Mouse (Mus musculus): ENCODE measurements around the gene Atf2.
"Not testable (repeated sequence)": the region's sequence is repeated elsewhere in the genome, so short reads cannot be mapped to it uniquely, and the experiment has no call there.

The Atf2 gene

DNA sequence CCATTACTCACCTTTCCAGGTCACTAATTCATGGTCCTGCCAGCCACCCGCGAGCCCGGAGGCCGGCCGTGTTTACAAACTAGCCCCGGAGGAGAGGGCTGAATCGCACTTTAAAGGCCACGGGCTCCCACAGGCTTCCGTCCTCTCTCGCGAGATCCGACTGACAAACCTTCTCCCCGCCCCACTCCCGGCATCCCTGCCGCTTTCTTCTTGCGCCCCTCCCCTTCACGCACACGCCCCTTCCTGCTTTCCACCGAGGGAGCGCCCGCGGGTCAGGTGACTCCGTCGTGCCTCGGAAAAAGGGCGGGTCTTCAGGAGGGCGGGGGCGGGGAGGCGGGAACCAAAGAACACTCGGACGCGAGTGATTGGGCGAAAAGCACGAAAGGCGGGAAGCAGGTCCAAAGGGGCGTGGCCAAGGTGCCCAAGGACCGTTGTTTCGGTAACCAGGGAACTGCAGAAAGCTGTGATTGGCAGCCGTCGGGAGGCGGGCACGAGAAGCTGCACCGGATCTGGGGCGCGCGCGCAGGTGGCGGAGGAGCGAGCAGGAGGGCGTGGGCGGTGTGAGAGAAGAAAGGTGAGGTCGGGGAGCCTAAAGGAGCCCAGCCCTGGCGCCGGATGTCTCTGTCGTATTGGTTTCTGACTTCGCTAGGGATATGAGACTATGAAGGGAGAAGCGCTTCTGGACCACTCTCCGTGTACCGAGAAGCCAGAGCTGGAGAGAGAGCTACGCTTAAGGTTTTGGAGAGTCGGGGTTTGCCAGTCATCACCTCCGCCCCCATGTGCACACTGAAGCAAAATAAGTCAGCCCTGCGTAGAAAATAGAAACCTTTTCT is at the start of gene Atf2:
Gene Atf2, minus strand, starts transcription at position 176 of the 833 bp plus-strand sequence.
- DNase-seq (ENCODE audit: low spot score): peak; percentile 96

DNA sequence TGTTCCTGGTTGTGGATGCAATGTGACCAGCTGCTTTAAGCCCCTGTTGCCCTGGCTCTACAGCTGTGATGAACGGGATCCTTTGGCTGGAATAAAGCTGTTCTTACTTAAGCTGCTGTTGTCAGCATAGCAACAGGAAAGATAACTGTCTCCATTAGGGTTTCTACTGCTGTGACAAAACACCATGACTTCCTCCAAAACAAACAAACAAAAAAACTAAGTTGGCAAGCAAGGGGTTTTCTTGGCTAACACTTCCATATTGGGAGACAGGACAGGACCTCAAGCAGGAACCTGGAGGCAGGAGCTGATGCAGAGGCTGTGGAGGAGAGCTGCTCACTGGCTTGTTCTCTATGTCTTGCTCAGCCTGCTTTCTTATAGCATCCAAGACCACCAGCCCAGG is 48.8 kb upstream of the Atf2 start:
- no peak for DNase-seq (ENCODE audit: low spot score)

DNA sequence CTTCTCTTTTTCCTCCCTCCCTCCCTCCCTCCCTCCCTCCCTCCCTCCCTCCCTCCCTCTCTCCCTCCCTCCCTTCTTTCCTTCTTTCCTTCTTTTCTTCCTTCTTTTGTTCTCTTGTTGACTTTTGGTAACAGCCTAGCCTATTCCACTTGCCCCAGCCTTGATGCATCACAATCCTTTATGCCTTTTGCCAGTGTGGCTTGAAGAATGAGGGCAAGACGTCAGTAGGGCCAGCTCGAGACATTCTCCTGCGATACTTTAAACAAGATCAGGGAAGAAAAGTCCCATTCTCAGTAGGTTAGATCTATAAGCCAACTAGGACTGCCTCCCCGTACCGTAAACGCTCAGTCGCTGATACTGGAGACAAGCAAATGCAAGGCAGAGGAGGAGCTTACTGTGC is 48.0 kb upstream of the Atf2 start:
- no peak for DNase-seq (ENCODE audit: low spot score)

DNA sequence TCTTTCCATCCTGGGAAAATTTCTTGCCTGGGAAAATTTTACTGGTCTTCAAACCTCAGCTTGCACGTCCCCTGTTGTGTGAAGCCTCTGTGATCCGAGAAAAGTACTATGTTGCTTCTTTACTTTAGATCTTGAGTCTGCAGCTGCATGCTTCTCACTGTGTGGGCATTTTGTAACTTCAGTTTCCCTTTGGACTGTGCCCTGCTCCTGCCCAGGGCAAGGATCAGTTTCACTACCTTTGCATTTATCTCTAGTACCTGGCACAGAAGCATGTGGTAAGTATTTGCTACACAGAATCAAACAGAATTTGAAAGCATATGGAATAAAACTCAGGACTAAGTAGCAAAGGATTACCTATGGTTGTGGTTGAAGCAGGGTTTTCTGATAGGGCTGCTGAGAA is 46.5 kb upstream of the Atf2 start:
- no peak for DNase-seq (ENCODE audit: low spot score)

DNA sequence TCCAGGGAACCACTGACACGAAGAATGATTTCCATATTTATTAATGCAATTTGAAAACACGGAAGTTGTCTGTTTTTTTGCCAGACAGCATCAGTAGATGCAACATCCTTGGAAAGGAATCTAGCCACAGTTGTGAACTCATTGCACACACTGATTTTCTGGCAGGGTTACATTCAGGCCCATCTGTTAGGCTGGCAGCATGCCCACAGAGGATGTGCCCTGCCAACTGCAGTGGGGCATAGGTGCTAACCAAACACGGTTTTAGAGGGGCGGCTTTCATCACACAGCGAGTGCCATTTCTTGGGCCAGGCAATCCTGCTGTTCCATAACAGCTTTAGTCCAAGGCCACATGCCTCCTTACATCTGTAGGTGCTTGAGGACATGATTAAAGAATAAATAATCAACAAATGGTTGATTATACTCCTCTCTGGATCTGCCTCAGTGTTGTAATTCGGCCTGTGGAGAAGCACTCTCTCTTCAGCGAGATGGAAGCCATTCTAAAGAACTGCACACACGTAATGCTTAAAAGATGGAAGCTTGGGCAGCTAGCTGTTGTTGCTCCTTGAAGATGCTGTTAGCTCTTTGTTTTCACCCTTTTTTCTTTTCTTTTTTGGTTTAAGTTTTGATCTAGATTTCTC is 40.4 kb upstream of the Atf2 start:
- DNase-seq (ENCODE audit: low spot score): no peak

DNA sequence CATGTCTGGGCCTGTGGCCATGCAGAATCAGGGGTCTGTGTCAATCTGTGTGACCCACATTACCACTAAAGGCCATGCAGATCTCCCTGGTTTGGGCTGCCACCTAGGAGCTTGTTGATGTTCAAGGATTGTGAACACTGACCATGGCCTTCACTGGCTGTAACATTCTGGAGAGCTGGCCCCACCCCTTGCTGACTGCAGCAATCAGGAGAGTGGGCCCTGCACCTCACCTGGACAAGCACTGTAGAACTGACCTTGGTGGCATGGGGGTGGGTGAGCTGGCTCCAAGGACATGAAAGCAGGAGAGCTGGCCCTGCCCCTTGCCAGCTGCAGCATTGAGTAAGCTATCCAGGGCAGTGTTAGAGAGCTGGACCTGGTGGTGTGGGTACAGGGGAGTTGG is 35.3 kb upstream of the Atf2 start:
- DNase-seq (ENCODE audit: low spot score): no peak

DNA sequence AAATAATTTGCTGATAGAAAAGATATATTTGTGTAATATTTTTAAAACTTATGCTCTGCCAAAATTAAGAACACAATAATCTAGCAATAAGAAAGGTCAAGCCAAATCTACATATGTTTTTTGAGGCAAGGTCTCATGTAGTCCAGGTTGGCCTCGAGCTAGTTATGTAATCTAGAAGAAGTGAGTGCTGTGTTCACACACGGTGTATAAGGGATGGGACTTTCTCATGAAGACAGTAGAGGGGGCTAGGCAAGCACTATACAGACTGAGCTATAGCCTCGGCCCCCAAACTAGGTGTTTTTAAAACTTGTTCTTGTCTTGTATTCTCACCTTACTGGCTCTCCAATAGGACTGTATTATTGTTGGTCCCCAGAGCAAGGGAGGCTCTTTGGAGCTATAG is 33.1 kb upstream of the Atf2 start:
- no peak for DNase-seq (ENCODE audit: low spot score)

DNA sequence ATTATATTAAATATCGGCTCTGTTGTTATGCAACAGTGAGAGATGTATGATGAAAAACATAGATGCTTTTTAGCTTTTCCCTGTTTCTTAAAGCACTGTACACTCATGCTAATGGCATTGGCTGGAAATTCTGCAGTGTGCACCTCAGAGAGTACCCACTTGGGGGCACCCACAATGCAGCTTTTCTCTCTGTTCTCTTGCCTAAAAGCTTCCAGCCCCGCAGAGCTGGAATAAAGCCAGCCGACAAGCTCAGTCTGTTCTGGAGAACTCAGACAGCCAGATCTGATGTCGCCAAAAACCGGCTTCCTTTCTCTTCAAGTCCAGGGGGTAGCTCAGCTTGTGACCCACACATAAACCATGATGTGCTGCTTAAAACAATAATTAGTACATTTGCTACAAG is 32.6 kb upstream of the Atf2 start:
- peak; percentile 14 for DNase-seq (ENCODE audit: low spot score)

DNA sequence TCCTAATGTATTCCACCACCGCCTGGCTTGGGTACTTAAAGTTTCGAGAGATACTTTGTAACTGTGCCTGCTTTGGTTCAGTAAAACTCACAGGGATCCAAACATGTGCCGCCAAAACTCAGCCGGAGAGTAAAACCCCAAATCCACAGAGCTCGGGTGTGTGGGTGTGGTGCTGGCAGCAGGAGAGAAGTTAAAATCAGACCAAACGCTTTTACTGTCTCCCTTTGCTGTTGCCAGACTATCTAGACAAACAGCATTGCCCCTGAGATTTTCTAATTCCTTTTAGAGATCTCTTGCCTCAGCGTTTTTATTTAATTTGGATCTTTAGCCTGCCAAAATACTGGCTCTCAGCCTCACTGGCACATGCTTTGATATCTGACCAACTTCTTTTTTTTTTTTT is 27.2 kb upstream of the Atf2 start:
- no peak for DNase-seq (ENCODE audit: low spot score)

DNA sequence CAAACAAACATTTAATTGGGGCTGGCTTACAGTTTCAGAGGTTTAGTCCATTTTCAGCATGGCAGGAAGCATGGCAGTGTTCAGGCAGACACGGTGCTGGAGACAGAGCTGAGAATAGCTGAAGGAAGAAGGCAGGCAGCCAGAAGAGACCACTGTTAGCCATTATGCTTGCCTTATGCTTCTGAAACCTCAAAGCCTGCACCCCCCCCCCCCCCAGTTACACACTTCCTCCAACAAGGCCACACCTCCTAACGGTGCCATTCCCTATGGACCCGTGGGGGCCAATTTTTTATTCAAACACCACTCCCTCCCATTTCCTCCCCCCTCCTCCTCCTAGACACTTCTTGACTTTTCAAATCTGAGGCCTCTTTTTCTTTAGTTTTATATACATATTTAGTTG is 19.8 kb upstream of the Atf2 start:
- DNase-seq (ENCODE audit: low spot score): no peak

DNA sequence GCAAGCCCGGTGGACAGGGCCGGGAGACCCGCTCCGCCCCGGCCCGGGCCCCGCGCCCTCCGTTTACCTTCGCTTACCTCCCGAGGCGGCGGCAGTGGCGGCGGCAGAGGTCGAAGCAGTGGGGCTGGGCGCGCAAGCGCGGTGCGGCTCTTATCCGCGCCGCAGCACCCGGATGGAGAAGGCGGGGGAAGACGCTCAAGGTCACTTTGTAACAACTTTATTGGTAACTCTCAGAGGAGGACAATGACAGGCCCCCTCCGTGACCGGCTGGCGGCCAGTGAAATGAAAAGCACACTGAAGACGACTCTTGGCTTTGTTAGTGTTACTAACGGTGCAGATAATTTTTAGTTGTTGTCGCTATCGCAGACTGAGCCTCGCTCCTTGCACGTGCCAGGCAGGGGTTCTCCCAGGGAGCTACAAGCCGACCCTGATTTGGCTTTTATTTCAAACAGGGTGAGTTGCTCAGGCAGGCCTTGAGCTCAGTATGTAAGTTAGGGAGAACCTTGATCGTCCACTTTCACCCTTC is 18.8 kb upstream of the Atf2 start, which contains the start of gene Atp5g3:
Gene Atp5g3, minus strand, starts transcription at position 152 of the 526 bp plus-strand sequence.
- peak; percentile 87 for DNase-seq (ENCODE audit: low spot score)

DNA sequence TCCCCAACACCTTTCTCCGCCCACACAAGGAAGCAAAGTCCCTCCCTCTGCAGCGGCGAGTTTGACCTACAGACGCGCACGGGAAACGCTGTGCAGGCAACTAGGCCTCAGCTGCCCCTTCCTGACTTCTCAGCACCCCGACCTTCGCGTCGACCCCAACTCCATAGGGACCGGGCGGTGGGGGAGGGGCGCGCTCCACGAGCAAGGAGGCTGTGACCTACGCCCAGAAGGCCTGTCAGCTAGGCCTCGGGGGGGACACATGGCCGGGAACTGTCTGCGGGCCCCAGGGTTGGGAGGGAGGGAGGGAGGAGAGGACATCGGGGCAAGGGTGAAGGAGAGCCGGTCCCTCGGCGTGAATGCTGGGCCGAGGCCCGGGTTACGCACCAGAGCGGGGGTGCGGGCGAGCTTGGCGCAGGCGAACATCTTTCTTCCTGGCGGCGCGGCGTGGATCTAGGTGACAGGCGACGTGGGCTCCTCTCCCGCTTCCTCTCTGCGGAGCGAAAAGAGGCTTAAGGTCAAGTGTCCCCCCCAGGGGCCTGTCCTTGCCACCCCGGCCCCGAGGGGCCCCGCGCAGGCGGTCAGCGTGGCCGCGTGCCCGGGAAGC is 18.2 kb upstream of the Atf2 start:
- peak; percentile 41 for DNase-seq (ENCODE audit: low spot score)

DNA sequence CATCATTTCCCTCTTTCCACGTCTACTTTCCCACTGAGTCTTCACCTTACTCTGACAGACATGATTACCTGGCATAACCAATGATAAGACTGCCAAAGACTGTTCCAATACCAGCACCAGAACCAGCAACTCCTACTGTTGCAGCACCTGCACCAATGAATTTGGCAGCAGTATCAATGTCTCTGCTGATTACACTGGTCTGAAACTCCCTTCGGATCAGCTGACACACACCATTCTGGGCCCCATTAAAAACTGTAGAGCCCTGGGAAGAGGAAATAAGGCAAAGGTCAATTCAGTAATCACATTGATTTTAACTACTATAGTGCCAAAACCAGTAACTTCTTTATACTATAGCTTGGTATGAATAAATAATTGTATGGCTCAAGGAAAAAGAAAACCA is 16.7 kb upstream of the Atf2 start:
- DNase-seq (ENCODE audit: low spot score): no peak

DNA sequence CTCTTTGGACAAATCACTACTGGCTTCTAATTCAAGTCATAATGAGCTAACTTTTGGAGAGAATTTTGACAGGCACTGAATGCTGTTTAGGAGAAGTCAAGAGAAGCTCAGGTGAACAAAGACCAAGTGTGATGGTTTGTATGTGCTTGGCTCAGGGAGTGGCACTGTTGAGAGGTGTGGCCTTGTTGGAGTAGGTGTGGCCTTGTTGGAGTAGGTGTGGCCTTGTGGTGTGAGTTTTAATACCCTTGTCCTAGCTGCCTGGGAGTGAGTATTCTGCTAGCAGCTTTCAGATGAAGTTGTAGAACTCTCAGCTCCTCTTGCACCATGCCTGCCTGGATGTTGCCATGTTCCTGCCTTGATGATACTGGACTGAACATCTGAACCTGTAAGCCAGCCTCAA is 12.2 kb upstream of the Atf2 start:
- not testable (repeated sequence) for DNase-seq (ENCODE audit: low spot score)

DNA sequence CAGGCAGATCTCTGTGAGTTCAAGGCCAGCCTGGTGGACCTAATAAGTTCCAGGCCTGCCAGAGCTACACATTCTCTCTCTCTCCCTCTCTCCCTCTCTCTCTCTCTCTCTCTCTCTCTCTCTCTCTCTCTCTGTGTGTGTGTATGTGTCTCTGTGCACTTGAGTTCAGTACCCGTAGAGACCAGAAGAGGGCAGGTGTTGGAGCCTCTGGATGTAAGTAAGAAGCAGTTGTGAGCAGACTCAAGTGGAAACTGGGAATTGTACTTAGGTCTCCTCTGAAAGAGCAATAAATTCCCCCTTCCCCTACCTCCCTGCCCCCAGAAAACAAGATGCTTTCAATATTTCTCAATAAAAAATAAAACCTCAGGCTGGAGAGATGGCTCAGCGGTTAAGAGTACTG is 11.1 kb upstream of the Atf2 start:
- DNase-seq (ENCODE audit: low spot score): no peak

DNA sequence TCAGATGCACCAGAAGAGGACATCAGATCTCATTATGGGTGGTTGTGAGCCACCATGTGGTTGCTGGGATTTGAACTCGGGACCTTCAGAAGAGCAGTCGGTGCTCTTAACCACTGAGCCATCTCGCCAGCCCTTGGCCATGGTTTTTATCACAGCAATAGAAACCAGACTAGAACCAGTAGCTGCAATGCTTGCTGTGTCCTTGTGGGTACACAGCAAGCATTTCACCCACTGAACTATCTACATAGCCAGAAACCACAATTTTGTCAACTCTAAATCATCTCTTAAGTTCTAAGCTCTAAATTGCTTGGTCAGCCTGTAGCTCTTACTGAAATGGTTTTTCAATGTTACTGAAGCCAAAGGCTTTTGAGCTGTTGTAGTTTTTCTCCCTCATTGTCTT is 9.9 kb upstream of the Atf2 start:
- DNase-seq (ENCODE audit: low spot score): not testable (repeated sequence)

DNA sequence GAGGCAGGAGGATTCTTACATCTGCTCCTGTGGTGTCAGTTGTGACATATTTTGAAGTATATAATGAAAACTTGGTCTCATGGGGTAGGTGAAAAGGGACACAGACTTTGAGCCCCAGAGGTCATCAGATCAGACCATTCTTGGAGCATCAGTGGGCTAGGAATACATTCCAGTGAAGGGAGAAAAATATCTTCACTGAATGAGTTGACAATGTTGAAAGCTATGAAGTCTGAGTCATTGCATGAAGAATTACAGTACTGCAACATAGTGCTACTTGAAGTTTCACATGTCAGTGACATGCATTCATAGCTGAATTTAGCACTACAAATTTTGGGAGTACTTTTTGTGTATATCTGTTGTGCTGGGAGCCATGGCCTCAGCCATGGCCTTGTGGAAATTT is 8.7 kb upstream of the Atf2 start:
- DNase-seq (ENCODE audit: low spot score): no peak

DNA sequence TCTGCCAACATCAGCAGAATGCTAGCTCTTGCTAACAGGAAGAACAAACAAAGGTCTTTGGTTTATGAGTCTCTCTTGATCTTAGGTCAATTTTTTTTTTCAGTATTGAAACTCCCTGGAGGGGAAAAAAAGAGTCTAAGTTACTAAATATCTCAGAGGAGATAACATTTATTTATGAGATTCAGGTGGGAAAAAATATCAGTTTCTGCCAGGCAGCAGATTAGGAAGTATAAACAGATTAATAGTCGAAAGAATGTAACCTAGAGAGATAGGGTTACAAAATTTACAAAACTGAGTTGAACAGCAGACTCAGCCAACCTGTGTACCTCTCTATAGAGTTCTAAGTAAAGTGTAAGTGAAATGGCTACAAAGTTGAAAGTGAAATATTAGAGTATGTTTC is 7.9 kb upstream of the Atf2 start:
- no peak for DNase-seq (ENCODE audit: low spot score)

DNA sequence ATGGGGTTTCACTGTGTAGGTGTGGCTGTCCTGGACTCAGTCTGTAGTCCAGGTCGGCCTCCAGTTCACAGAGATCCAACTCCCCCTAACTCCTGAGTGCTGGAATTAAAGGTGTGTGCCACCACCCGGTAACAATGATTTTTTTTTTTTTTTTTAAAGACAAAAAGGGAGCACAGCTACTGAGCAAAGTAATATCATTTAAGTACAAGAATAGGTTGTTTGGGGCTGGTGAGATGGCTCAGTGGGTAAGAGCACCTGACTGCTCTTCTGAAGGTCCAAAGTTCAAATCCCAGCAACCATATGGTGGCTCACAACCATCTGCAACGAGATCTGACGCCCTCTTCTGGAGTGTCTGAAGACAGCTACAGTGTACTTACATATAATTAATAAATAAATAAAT is 4.5 kb upstream of the Atf2 start:
- not testable (repeated sequence) for DNase-seq (ENCODE audit: low spot score)

DNA sequence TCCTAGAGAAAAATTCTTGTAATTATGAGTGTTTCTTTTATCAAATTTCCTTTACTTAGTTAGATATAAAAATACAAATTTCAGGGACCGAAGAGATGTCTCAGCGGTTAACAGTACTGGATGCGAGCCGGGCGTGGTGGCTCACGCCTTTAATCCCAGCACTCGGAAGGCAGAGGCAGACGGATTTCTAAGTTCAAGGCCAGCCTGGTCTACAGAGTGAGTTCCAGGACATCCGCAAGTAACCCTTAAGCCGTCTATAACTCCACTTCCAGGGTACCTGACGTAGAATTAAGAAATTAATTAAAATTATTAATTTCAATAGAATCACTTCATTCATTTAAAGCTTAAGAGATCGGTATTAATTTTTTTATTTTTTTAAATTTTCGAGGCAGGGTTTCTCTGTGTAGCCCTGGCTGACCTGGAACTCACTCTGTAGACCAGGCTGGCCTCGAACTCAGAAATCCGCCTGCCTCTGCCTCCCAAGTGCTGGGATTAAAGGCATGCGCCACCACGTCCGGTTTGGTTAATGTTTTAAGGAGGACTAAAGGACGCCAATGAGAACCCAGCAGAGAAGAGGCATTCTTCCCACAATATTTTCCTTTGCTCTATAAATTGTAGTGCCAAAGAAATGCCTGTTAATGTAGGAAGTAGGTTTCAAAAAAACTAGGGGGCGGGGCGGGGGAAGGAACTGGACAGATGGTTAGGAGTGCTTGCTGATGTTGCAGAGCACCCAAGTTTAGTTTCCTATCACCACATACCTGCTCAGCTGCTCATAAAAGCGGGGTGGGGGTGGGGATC is 1.2 kb upstream of the Atf2 start:
- no peak for DNase-seq (ENCODE audit: low spot score)

DNA sequence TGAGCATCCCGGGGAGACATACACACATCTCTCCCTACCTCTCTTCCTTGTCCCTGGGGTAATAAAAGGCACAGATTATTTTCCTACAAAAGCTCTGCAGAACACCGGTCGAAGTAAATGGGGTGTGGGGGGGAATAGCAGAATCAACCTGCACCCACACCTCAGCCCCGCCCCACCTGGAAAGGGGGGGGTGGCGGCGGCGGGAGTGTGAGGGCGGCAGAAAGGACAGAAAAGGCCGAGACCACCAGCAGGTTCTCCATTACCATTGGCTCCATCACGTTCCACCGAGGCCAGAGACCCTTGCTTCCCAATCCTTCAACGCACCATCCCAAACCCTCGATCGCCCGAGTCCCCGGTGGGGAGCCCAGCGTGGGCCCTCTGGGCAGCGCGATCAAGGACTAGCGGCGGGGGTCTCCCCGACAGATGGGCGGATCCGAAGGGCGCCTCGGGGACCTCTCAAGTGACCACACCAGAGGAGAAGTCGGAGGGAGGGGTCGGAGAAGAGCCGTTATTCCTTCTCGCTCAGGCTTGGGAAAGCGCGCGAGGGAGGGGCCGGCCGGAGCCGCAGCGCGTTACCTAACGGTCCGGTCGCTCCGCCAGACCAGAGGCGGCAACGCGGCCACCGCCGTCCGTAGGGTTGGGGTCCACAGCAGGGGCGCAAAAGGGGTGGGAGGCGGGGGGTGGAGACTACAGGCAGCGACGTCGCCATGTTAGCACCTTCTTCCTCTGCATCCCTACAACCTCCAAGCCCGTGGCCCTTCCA is 557 bp downstream of the Atf2 start:
- no peak for DNase-seq (ENCODE audit: low spot score)

Data from urinary bladder, postnatal 25 days (tissue).